Mouse (Mus musculus) B cell, adult 2 months (primary cell): ENCODE results near the gene Cd72.

Experiments used
- DNase-seq, 2 experiments: peaks; one replicate each; pipeline ENCODE4 v3.0.0; 2022

Cd72 gene

GRCm38 (mm10) chr4:43454041-43454836 is at the start of gene Cd72:
TSS of gene Cd72 (minus strand) at chr4:43454628.
- DNase-seq: peak; percentile 77 to 78

GRCm38 (mm10) chr4:43503506-43503905 is 49.1 kb upstream of the Cd72 start:
- no peak for DNase-seq

- DNase-seq: no peak
Observed at GRCm38 (mm10) chr4:43503041-43503440, 48.6 kb upstream of the Cd72 start.

GRCm38 (mm10) chr4:43499407-43500333 is 45.2 kb upstream of the Cd72 start, which contains the start of gene Arhgef39:
TSS of gene Arhgef39 (minus strand) at chr4:43499695.
- peak; percentile 56 to 63 for DNase-seq

GRCm38 (mm10) chr4:43498983-43499382 is 44.6 kb upstream of the Cd72 start:
- DNase-seq: no peak

GRCm38 (mm10) chr4:43497946-43498345 is 43.5 kb upstream of the Cd72 start:
- DNase-seq: no peak

GRCm38 (mm10) chr4:43497405-43497804 is 43.0 kb upstream of the Cd72 start:
- no peak for DNase-seq

- no peak for DNase-seq
Observed at GRCm38 (mm10) chr4:43496587-43496986, 42.2 kb upstream of the Cd72 start.

GRCm38 (mm10) chr4:43493846-43494240 is 39.4 kb upstream of the Cd72 start:
- peak in 1 of 2 experiments; percentile 21 for DNase-seq

- DNase-seq: peak; percentile 99
Observed at GRCm38 (mm10) chr4:43493186-43493845, 38.9 kb upstream of the Cd72 start.

- peak; percentile 92 to 93 for DNase-seq
Observed at GRCm38 (mm10) chr4:43492821-43493185, 38.4 kb upstream of the Cd72 start, which contains the start of gene Ccdc107. TSS of gene Ccdc107 (plus strand) at chr4:43492900.

- peak; percentile 53 to 57 for DNase-seq
Observed at GRCm38 (mm10) chr4:43492101-43492820, 37.8 kb upstream of the Cd72 start.

GRCm38 (mm10) chr4:43490801-43491200 is 36.4 kb upstream of the Cd72 start:
- no peak for DNase-seq

- DNase-seq: no peak
Observed at GRCm38 (mm10) chr4:43489611-43490010, 35.2 kb upstream of the Cd72 start.

GRCm38 (mm10) chr4:43485666-43486065 is 31.2 kb upstream of the Cd72 start:
- peak in 1 of 2 experiments; percentile 32 for DNase-seq

- DNase-seq: peak; percentile 47 to 55
Observed at GRCm38 (mm10) chr4:43483535-43484091, 29.2 kb upstream of the Cd72 start, which contains the start of gene Sit1. TSS of gene Sit1 (minus strand) at chr4:43483734.

- peak in 1 of 2 experiments; percentile 22 for DNase-seq
Observed at GRCm38 (mm10) chr4:43482591-43482990, 28.2 kb upstream of the Cd72 start.

GRCm38 (mm10) chr4:43481894-43482456 is 27.5 kb upstream of the Cd72 start:
- DNase-seq: peak; percentile 55 to 61

- DNase-seq: no peak
Observed at GRCm38 (mm10) chr4:43480985-43481384, 26.6 kb upstream of the Cd72 start.

- peak; percentile 86 to 88 for DNase-seq
Observed at GRCm38 (mm10) chr4:43478906-43479832, 24.7 kb upstream of the Cd72 start.
